Mouse (Mus musculus): ENCODE measurements at regions not wholly inside any gene's neighbourhood (a gene's known extent, or its start where the extent isn't known, plus 50 kb on each side); places are given as distances from the start of the nearest gene placed in this dataset.

DNA sequence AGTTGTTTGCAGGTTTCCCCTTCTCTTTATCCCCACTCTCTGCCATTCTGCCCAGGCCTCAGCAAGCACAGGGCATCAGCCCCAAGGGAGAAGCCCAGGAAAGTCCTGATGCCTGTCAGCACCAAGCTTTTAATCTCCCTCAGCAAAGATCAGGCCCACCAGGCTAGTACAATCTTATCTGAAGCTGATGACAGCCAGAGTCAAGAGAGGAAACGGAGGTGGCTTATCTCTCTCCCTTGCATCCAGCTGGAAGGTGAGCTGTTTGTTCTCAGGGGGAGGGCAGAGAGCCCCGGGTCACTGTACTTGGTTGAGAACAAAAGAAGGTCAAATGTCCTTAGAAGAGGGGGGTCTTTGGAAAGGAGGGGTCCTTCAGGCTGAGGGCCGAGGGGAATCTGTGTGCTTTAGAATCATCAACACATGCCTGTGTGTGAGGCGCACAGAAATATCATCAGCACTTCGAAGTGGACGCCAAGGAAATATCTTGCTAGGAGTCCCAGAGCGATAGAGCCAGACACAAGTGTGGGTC, 246.8 kb downstream of the Rybp start:
- H3K4me2 ChIP-seq (ENCODE audit: low read length): peak overlapping the region; percentile 28
- ATAC-seq (ENCODE audit: insufficient number of reproducible peaks, insufficient read depth, low FRiP score, low read depth): peak; percentile 73
- H3K27me3 ChIP-seq (ENCODE audit: control insufficient read depth, insufficient read depth, low read length): peaks cover 71% of the 10 kb centered on the region
- H3K4me3 ChIP-seq (ENCODE audit: control insufficient read depth in 1 of 2, insufficient read depth in 1 of 2, low read depth in 1 of 2, low read length in 2 of 2): no peak overlapping the region
- no peak overlapping the region for H3K9ac ChIP-seq (ENCODE audit: low read length)
- WGBS: 5% methylated on average over 7 of the region's 7 CpGs
- no peaks in the 10 kb centered on the region for H3K36me3 ChIP-seq (ENCODE audit: control insufficient read depth, insufficient read depth, low read length)
- no peaks in the 10 kb centered on the region for H3K9me3 ChIP-seq (ENCODE audit: control insufficient read depth, low read length)
- peaks cover 14 to 19% of the 10 kb centered on the region in 2 experiments for H3K4me1 ChIP-seq (ENCODE audit: control insufficient read depth in 2 of 2, insufficient read depth in 2 of 2, low read length in 2 of 2)
- H3K27ac ChIP-seq (replicated peaks in 1 of 2; ENCODE audit: control insufficient read depth in 1 of 2, insufficient read depth in 1 of 2, low read depth in 2 of 2, low read length in 2 of 2): peak overlapping the region; percentile 24 to 38; a peak in 2 of 4 replicates

DNA sequence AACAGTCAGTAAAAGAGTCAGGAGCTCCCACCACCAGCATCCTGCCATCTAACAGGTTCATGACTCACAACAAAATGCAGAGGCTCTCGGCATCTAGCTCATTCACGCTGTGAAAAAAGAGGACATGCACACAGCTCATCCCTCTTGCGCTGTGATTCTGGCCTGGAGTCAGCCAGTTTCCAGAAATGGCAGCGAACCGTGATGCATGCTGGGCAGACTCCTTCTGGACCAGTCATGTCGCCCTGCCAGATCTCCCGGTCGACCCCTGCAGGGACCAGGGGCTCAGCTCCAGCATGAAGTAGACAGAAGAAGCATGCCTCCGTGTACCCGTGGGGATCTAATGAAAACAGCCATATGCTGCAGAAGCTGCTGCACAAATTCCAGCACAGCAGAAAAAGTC, 254.6 kb downstream of the Rybp start:
- H3K4me1 ChIP-seq (ENCODE audit: control insufficient read depth in 2 of 2, insufficient read depth in 2 of 2, low read length in 2 of 2): no peaks in the 10 kb centered on the region; a peak in 1 of 4 replicates
- no peak overlapping the region for H3K9ac ChIP-seq (ENCODE audit: low read length)
- no peak overlapping the region for H3K4me2 ChIP-seq (ENCODE audit: low read length)
- H3K4me3 ChIP-seq (ENCODE audit: control insufficient read depth in 1 of 2, insufficient read depth in 1 of 2, low read depth in 1 of 2, low read length in 2 of 2): no peak overlapping the region
- peaks cover 87% of the 10 kb centered on the region for H3K27me3 ChIP-seq (ENCODE audit: control insufficient read depth, insufficient read depth, low read length)
- 75% methylated on average over 10 of the region's 10 CpGs for WGBS
- H3K9me3 ChIP-seq (ENCODE audit: control insufficient read depth, low read length): no peaks in the 10 kb centered on the region
- no peaks in the 10 kb centered on the region for H3K36me3 ChIP-seq (ENCODE audit: control insufficient read depth, insufficient read depth, low read length)
- ATAC-seq (ENCODE audit: insufficient number of reproducible peaks, insufficient read depth, low FRiP score, low read depth): no peak
- H3K27ac ChIP-seq (replicated peaks in 1 of 2; ENCODE audit: control insufficient read depth in 1 of 2, insufficient read depth in 1 of 2, low read depth in 2 of 2, low read length in 2 of 2): no peak overlapping the region

DNA sequence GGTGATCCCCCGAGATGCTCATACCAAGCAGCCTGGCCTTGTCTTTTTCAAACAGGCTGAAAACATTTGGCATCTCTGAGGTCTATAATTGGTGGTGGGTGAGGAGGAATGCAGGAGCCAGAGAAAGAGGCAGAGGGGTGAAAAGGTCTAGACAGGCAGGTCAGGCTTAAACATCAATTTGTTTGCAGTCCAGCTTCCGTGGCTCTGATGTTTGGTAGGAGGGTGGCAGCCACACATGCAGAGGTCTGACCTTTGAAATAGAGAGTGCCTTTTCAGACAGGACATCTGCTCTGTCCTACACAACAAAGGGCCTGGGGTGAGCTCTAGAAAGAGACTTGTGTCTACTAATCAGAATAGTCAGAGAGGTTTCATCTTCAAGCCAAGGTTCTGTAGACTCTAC, 256.8 kb downstream of the Rybp start:
- peaks cover 71% of the 10 kb centered on the region for H3K27me3 ChIP-seq (ENCODE audit: control insufficient read depth, insufficient read depth, low read length)

DNA sequence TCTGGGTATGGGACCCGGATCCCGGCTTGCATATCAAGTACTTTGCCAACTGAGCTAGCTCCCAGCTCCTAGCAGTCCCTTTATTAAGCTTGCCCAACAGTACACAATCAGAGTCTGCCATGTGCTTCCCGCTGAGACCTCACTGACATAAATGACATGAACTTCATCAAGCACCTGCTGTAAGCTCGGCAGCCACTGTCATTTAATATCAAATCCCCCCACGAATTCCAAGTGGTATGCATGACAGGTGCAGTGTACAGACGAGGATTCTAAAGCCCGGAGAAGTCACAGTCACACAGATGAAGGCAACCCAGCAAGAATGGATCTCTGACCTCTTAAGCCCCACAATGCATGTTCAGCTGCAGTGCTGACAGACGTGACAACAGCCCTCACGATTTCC, 257.3 kb downstream of the Rybp start:
- Histone ChIP-seq H3K9ac (ENCODE audit: low read length) (no peak overlapping the region), H3K4me3 (ENCODE audit: control insufficient read depth in 1 of 2, insufficient read depth in 1 of 2, low read depth in 1 of 2, low read length in 2 of 2) (no peak overlapping the region), H3K27me3 (ENCODE audit: control insufficient read depth, insufficient read depth, low read length) (peaks cover 65% of the 10 kb centered on the region), H3K36me3 (ENCODE audit: control insufficient read depth, insufficient read depth, low read length) (no peaks in the 10 kb centered on the region), H3K27ac (replicated peaks in 1 of 2; ENCODE audit: control insufficient read depth in 1 of 2, insufficient read depth in 1 of 2, low read depth in 2 of 2, low read length in 2 of 2) (no peak overlapping the region), H3K4me2 (ENCODE audit: low read length) (no peak overlapping the region), H3K4me1 (ENCODE audit: control insufficient read depth in 2 of 2, insufficient read depth in 2 of 2, low read length in 2 of 2) (no peaks in the 10 kb centered on the region; a peak in 2 of 4 replicates), H3K9me3 (ENCODE audit: control insufficient read depth, low read length) (no peaks in the 10 kb centered on the region)
- WGBS: 55% methylated on average over 9 of the region's 9 CpGs
- no peak for ATAC-seq (ENCODE audit: insufficient number of reproducible peaks, insufficient read depth, low FRiP score, low read depth)

More for the DNA sequence above, 256.8 kb downstream of the Rybp start:
- 51% methylated on average over 2 of the region's 2 CpGs for WGBS
- Histone ChIP-seq H3K9ac (ENCODE audit: low read length) (no peak overlapping the region), H3K27ac (replicated peaks in 1 of 2; ENCODE audit: control insufficient read depth in 1 of 2, insufficient read depth in 1 of 2, low read depth in 2 of 2, low read length in 2 of 2) (no peak overlapping the region), H3K4me2 (ENCODE audit: low read length) (no peak overlapping the region), H3K4me3 (ENCODE audit: control insufficient read depth in 1 of 2, insufficient read depth in 1 of 2, low read depth in 1 of 2, low read length in 2 of 2) (no peak overlapping the region), H3K4me1 (ENCODE audit: control insufficient read depth in 2 of 2, insufficient read depth in 2 of 2, low read length in 2 of 2) (no peaks in the 10 kb centered on the region; a peak in 2 of 4 replicates), H3K9me3 (ENCODE audit: control insufficient read depth, low read length) (no peaks in the 10 kb centered on the region), H3K36me3 (ENCODE audit: control insufficient read depth, insufficient read depth, low read length) (no peaks in the 10 kb centered on the region)
- no peak for ATAC-seq (ENCODE audit: insufficient number of reproducible peaks, insufficient read depth, low FRiP score, low read depth)

DNA sequence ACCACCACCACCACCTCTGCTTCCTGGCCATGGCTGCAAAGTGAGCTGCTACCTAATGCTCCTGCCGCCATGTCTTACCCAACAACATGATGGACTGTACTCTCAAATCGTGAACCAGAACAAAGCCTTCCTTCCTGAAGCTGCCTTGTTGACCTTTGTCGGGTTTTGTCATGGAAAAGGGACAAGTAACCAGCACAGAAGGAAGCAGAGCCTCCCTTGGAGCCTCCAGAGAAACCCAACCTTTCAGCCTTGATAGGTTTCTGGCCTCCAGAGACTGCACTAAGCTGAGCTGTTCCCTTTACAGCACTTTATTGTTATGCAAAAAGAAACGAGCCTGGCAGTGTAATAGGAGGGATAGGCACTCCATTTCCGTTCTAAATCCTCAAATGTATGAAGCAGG, 259.8 kb downstream of the Rybp start:
- peaks cover 46% of the 10 kb centered on the region for H3K27me3 ChIP-seq (ENCODE audit: control insufficient read depth, insufficient read depth, low read length)
- ATAC-seq (ENCODE audit: insufficient number of reproducible peaks, insufficient read depth, low FRiP score, low read depth): no peak
- H3K4me3 ChIP-seq (ENCODE audit: control insufficient read depth in 1 of 2, insufficient read depth in 1 of 2, low read depth in 1 of 2, low read length in 2 of 2): no peak overlapping the region
- H3K9me3 ChIP-seq (ENCODE audit: control insufficient read depth, low read length): no peaks in the 10 kb centered on the region
- H3K36me3 ChIP-seq (ENCODE audit: control insufficient read depth, insufficient read depth, low read length): no peaks in the 10 kb centered on the region
- H3K9ac ChIP-seq (ENCODE audit: low read length): no peak overlapping the region
- H3K27ac ChIP-seq (replicated peaks in 1 of 2; ENCODE audit: control insufficient read depth in 1 of 2, insufficient read depth in 1 of 2, low read depth in 2 of 2, low read length in 2 of 2): no peak overlapping the region
- WGBS: 51% methylated on average over 5 of the region's 5 CpGs
- no peak overlapping the region for H3K4me2 ChIP-seq (ENCODE audit: low read length)
- no peaks in the 10 kb centered on the region; a peak in 2 of 4 replicates for H3K4me1 ChIP-seq (ENCODE audit: control insufficient read depth in 2 of 2, insufficient read depth in 2 of 2, low read length in 2 of 2)

DNA sequence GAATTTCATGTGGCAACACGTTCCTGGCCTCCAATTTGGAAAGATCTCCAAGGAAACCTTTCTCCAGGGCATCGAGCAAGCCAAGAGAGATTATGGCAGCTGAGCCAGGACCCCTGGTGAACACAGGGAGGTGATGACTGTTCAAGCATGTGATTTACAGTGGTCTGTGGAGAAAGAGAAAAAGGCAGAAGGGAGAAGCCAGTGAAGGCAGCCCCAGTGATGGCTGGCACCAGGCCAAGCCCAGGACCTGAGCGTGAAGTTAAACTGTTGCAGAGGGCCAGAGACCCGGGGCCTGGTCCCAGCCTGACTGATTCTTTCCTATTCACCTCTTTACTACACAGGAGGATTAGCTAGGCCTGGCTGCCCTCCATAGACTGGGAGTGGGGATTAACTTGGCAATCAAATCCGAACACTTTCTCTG, 261.7 kb downstream of the Rybp start:
- Histone ChIP-seq H3K4me3 (ENCODE audit: control insufficient read depth in 1 of 2, insufficient read depth in 1 of 2, low read depth in 1 of 2, low read length in 2 of 2) (no peak overlapping the region), H3K4me2 (ENCODE audit: low read length) (no peak overlapping the region), H3K4me1 (ENCODE audit: control insufficient read depth in 2 of 2, insufficient read depth in 2 of 2, low read length in 2 of 2) (no peaks in the 10 kb centered on the region; a peak in 2 of 4 replicates), H3K9ac (ENCODE audit: low read length) (no peak overlapping the region), H3K36me3 (ENCODE audit: control insufficient read depth, insufficient read depth, low read length) (no peaks in the 10 kb centered on the region), H3K27ac (replicated peaks in 1 of 2; ENCODE audit: control insufficient read depth in 1 of 2, insufficient read depth in 1 of 2, low read depth in 2 of 2, low read length in 2 of 2) (no peak overlapping the region), H3K27me3 (ENCODE audit: control insufficient read depth, insufficient read depth, low read length) (peaks cover 40% of the 10 kb centered on the region), H3K9me3 (ENCODE audit: control insufficient read depth, low read length) (no peaks in the 10 kb centered on the region)
- no peak for ATAC-seq (ENCODE audit: insufficient number of reproducible peaks, insufficient read depth, low FRiP score, low read depth)
- 41% methylated on average over 5 of the region's 5 CpGs for WGBS

DNA sequence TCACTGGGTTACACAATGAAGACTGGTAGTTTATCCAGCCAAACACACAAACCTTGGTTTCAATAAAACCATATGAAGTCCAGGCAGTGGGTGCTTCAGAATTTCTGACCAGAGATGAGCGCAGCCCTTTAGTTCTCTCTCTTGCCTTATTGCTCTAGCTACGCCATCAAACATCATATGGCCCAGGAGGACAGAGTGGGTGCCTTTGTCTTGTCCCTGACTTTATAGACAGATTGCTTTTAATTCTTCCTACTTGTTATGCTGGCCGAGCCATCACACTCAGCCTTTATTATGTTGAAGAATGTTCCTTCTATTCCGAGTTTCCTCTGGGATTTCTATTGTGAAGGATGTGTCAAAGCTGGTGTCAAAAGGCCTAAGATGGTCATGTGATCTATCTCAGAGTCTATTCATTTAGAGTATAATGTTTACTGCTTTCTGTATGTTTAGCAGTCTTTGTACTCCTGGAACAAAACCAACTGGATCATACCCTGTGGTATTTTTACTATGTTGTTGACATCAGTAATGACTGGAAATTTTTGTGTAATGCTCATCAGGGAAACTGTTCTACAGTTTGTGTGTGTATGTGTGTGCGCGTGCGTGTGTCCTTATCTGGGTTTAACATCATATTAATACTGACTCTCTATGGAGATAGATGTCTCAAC, 263.7 kb downstream of the Rybp start:
- no peaks in the 10 kb centered on the region; a peak in 1 of 4 replicates for H3K4me1 ChIP-seq (ENCODE audit: control insufficient read depth in 2 of 2, insufficient read depth in 2 of 2, low read length in 2 of 2)
- H3K9ac ChIP-seq (ENCODE audit: low read length): no peak overlapping the region
- peaks cover 38% of the 10 kb centered on the region for H3K27me3 ChIP-seq (ENCODE audit: control insufficient read depth, insufficient read depth, low read length)
- no peaks in the 10 kb centered on the region for H3K9me3 ChIP-seq (ENCODE audit: control insufficient read depth, low read length)
- H3K4me2 ChIP-seq (ENCODE audit: low read length): no peak overlapping the region
- no peak for ATAC-seq (ENCODE audit: insufficient number of reproducible peaks, insufficient read depth, low FRiP score, low read depth)
- H3K36me3 ChIP-seq (ENCODE audit: control insufficient read depth, insufficient read depth, low read length): no peaks in the 10 kb centered on the region
- H3K4me3 ChIP-seq (ENCODE audit: control insufficient read depth in 1 of 2, insufficient read depth in 1 of 2, low read depth in 1 of 2, low read length in 2 of 2): no peak overlapping the region
- WGBS: 86% methylated on average over 7 of the region's 7 CpGs
- H3K27ac ChIP-seq (replicated peaks in 1 of 2; ENCODE audit: control insufficient read depth in 1 of 2, insufficient read depth in 1 of 2, low read depth in 2 of 2, low read length in 2 of 2): no peak overlapping the region

DNA sequence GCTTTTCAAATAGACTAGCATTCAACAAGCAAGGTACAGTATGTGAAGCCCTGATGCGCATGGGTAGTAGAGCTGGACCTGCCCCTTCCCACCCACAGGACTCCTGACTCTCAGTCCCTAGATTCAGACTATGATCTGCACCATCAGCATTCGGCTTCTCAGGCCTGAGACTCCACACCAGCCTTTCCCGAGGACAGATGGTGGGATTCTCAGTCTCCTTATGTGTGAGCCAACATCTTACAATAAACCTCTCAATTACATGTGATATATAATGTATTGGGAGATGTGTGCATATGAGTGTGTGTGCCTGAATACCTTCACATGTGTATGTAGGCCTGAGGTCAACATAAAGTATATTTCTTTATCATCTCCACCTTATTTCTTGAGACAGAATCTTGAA, 268.3 kb downstream of the Rybp start:
- Histone ChIP-seq H3K4me2 (ENCODE audit: low read length) (no peak overlapping the region), H3K4me3 (ENCODE audit: control insufficient read depth in 1 of 2, insufficient read depth in 1 of 2, low read depth in 1 of 2, low read length in 2 of 2) (no peak overlapping the region), H3K27me3 (ENCODE audit: control insufficient read depth, insufficient read depth, low read length) (peaks cover 48% of the 10 kb centered on the region), H3K27ac (replicated peaks in 1 of 2; ENCODE audit: control insufficient read depth in 1 of 2, insufficient read depth in 1 of 2, low read depth in 2 of 2, low read length in 2 of 2) (no peak overlapping the region), H3K9me3 (ENCODE audit: control insufficient read depth, low read length) (no peaks in the 10 kb centered on the region), H3K9ac (ENCODE audit: low read length) (no peak overlapping the region), H3K36me3 (ENCODE audit: control insufficient read depth, insufficient read depth, low read length) (no peaks in the 10 kb centered on the region), H3K4me1 (ENCODE audit: control insufficient read depth in 2 of 2, insufficient read depth in 2 of 2, low read length in 2 of 2) (peaks cover 2 to 7% of the 10 kb centered on the region in 2 experiments)
- ATAC-seq (ENCODE audit: insufficient number of reproducible peaks, insufficient read depth, low FRiP score, low read depth): no peak
- WGBS: 72% methylated on average over 3 of the region's 3 CpGs

Data from heart, embryonic 14.5 days (tissue).